Mouse (Mus musculus) induced T-regulatory cell, adult 2 months (primary cell): ENCODE data around the gene Kctd7.

Experiments
- DNase-seq: peaks from one replicate; pipeline ENCODE4 v3.0.0-alpha.2; 2012; ENCODE audit warnings: low read depth

The Kctd7 gene

GRCm38 (mm10) chr5:130143977-130144333, 706 bp upstream of the Kctd7 start:
- DNase-seq, result no peak

- no peak for DNase-seq
Observed at GRCm38 (mm10) chr5:130145961-130146360, 1.3 kb downstream of the Kctd7 start.

GRCm38 (mm10) chr5:130149726-130150310, 5.2 kb downstream of the Kctd7 start:
- no peak for DNase-seq

GRCm38 (mm10) chr5:130154286-130154685, 9.6 kb downstream of the Kctd7 start:
- DNase-seq, result no peak

GRCm38 (mm10) chr5:130158545-130158944, 13.9 kb downstream of the Kctd7 start:
- DNase-seq, result no peak

GRCm38 (mm10) chr5:130159761-130160201, 15.1 kb downstream of the Kctd7 start:
- DNase-seq, result no peak

- DNase-seq, result peak; percentile 89
Observed at GRCm38 (mm10) chr5:130163670-130164069, 19.0 kb downstream of the Kctd7 start.

- no peak for DNase-seq
Observed at GRCm38 (mm10) chr5:130165213-130165612, 20.6 kb downstream of the Kctd7 start.

GRCm38 (mm10) chr5:130169109-130169508, 24.4 kb downstream of the Kctd7 start:
- no peak for DNase-seq

- peak; percentile 30 for DNase-seq
Observed at GRCm38 (mm10) chr5:130170666-130171422, 26.2 kb downstream of the Kctd7 start.

- DNase-seq, result peak; percentile 92
Observed at GRCm38 (mm10) chr5:130171423-130171954, 26.8 kb downstream of the Kctd7 start, which contains the start of gene Rabgef1. TSS of gene Rabgef1 (plus strand) at chr5:130171798.

GRCm38 (mm10) chr5:130171956-130172601, 27.4 kb downstream of the Kctd7 start:
- DNase-seq, result peak; percentile 72

GRCm38 (mm10) chr5:130173012-130173411, 28.4 kb downstream of the Kctd7 start:
- no peak for DNase-seq

- DNase-seq, result no peak
Observed at GRCm38 (mm10) chr5:130177871-130178270, 33.2 kb downstream of the Kctd7 start.

GRCm38 (mm10) chr5:130180362-130180761, 35.7 kb downstream of the Kctd7 start:
- no peak for DNase-seq

- DNase-seq, result no peak
Observed at GRCm38 (mm10) chr5:130181740-130182540, 37.3 kb downstream of the Kctd7 start.

GRCm38 (mm10) chr5:130182541-130182821, 37.8 kb downstream of the Kctd7 start:
- DNase-seq, result no peak

GRCm38 (mm10) chr5:130184193-130184856, 39.7 kb downstream of the Kctd7 start:
- DNase-seq, result no peak

GRCm38 (mm10) chr5:130185312-130185711, 40.7 kb downstream of the Kctd7 start:
- no peak for DNase-seq

GRCm38 (mm10) chr5:130187383-130187782, 42.7 kb downstream of the Kctd7 start:
- no peak for DNase-seq

- DNase-seq, result no peak
Observed at GRCm38 (mm10) chr5:130190909-130191308, 46.2 kb downstream of the Kctd7 start.

- DNase-seq, result no peak
Observed at GRCm38 (mm10) chr5:130191865-130192264, 47.2 kb downstream of the Kctd7 start.
